ENCODE assay signal across 8 mouse cellular contexts in genomic region chr11:113326387-113327011, GRCm38 (mm10).
DNase-seq lines count a peak whose midpoint lies in the region; ATAC-seq lines count a peak whose summit lies in the region.

No protein-coding gene starts in this region.

- 0 out of 2 replicates have a peak, but pooled peaks cover 6% of the 10 kb centered on the region for H3K4me1 ChIP-seq in embryonic facial prominence, embryonic 12.5 days
- H3K4me1 ChIP-seq in heart, embryonic 10.5 days: peaks cover 16% of the 10 kb centered on the region

- H3K27ac ChIP-seq in embryonic facial prominence, embryonic 12.5 days: no peak overlapping the region
- H3K27ac ChIP-seq in heart, embryonic 10.5 days: no peak overlapping the region

- H3K9ac ChIP-seq in embryonic facial prominence, embryonic 12.5 days: no peak overlapping the region

- peak overlapping the region; percentile 2; the same call in 1 of the 2 replicates for H3K4me3 ChIP-seq in embryonic facial prominence, embryonic 12.5 days
- peak overlapping the region; percentile 47 for H3K4me3 ChIP-seq in heart, embryonic 10.5 days

- peak overlapping the region; percentile 34 for H3K4me2 ChIP-seq in embryonic facial prominence, embryonic 12.5 days (replicated peaks)

- H3K36me3 ChIP-seq in embryonic facial prominence, embryonic 12.5 days: no peaks in the 10 kb centered on the region
- H3K36me3 ChIP-seq in heart, embryonic 10.5 days: no peaks in the 10 kb centered on the region

- no peaks in the 10 kb centered on the region for H3K27me3 ChIP-seq in embryonic facial prominence, embryonic 12.5 days
- H3K27me3 ChIP-seq in heart, embryonic 10.5 days (ENCODE audit: insufficient read depth, poor library complexity, severe bottlenecking): peaks cover 3% of the 10 kb centered on the region; the same call in 1 of the 2 replicates

- peak; percentile 54 for ATAC-seq in embryonic facial prominence, embryonic 12.5 days (ENCODE audit: insufficient number of reproducible peaks, insufficient read depth, low FRiP score, low TSS enrichment)

- peak; percentile 71 to 73 for DNase-seq in B cell, adult 2 months
- DNase-seq in adrenal gland, postnatal 14 days: peak; percentile 84
- peak; percentile 89 for DNase-seq in heart, embryonic 10.5 days (ENCODE audit: low spot score)
- DNase-seq in kidney, adult 8-10 months: peak; percentile 14 to 56
- peak; percentile 57 for DNase-seq in liver
- peak; percentile 72 for DNase-seq in naive thymus-derived CD4-positive, alpha-beta T cell, adult 2 months (ENCODE audit: low read depth)
- DNase-seq in testis, postnatal 10 days (ENCODE audit: low spot score): peak; percentile 87

- H3K9me3 ChIP-seq in embryonic facial prominence, embryonic 12.5 days: no peaks in the 10 kb centered on the region
- no peaks in the 10 kb centered on the region for H3K9me3 ChIP-seq in heart, embryonic 10.5 days

- WGBS in embryonic facial prominence, embryonic 12.5 days: 25% methylated on average over 18 of the region's 18 CpGs
- 25% methylated on average over 18 of the region's 18 CpGs for WGBS in heart, embryonic 10.5 days

Comparison
In these comparisons a context has a peak if more than half of its experiments do, and no peak if none do; other contexts are left out.
1. DNase-seq: peak in every context shown above with its lines; median percentile 89 in heart, embryonic 10.5 days; 87 in testis, postnatal 10 days; 84 in adrenal gland, postnatal 14 days; 72 in B cell, adult 2 months; 72 in naive thymus-derived CD4-positive, alpha-beta T cell, adult 2 months; 57 in liver; 35 in kidney, adult 8-10 months.